Mouse (Mus musculus): ENCODE results near the gene Fbn1. TPM values are rescaled to one million over a fixed set of nuclear protein-coding genes. Genes with fewer than 3 reads are reported as not detected.

The Fbn1 gene
- 3.6 and 4.4 TPM in 2 replicates for polyA plus RNA-seq (2015; fragmentation: Nextera tagmentation; extraction: Ambion mirVana)

DNA sequence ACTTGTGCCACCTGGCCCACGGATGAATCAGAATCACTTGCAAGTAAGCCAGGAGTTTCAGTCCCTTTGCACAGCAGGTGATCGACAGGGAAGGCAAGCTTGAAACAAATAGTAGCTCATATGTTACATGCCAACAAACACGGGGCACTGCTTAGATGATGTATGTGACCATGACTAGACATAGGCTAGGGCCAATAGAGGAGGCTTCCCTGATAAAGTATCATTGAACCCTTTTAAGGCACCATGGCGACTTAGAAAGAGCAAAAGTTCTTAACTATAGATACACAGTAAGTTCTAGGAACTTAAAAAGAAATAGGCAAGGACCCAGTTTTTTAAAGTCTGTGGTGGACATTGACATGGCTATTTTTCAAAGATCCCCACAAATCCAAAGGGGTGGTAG is at the start of gene Fbn1:
Gene Fbn1 (minus strand): TSS at position 101 of the 400 bp plus-strand sequence.
- 86% methylated on average over 4 of the region's 4 CpGs for WGBS
- H3K4me3 ChIP-seq, result peak within 1 kb of the TSS; percentile 76
- no peak for ATAC-seq (ENCODE audit: low read depth)
- H3K4me2 ChIP-seq, result peak within 1 kb of the TSS; percentile 98
- no peaks in the 10 kb centered on the region for H3K9me3 ChIP-seq
- peak within 1 kb of the TSS; percentile 78 for H3K9ac ChIP-seq
- peaks cover 19% of the 10 kb centered on the region for H3K4me1 ChIP-seq (replicated peaks)
- peaks cover 36% of the 10 kb centered on the region for H3K27me3 ChIP-seq
- H3K36me3 ChIP-seq, result no peaks in the 10 kb centered on the region
- no peak within 1 kb of the TSS for H3K27ac ChIP-seq (replicated peaks)

DNA sequence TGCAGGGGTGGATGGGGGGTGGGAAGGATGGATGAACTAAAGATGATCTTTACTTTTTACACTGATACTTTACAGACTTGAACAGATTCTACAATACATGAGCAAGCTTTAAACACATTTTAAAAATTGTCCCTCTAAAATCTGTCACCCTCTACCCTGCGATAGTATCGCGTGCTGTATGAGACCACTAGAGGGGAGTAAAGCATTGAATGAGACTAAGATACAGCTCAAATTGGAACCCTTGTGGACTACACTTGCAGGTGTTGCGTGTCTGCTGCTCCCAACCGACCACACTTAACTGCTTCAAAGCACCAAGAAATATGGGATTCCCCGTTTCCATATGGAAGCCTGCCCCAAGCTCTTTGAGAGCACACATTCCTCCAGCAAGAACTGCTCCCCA is 48.0 kb upstream of the Fbn1 start:
- Histone ChIP-seq H3K9ac (no peak overlapping the region), H3K9me3 (no peaks in the 10 kb centered on the region), H3K4me1 (replicated peaks) (peaks cover 6% of the 10 kb centered on the region; the same call in 1 of the 2 replicates), H3K27me3 (no peaks in the 10 kb centered on the region), H3K4me3 (no peak overlapping the region), H3K4me2 (no peak overlapping the region), H3K36me3 (no peaks in the 10 kb centered on the region), H3K27ac (replicated peaks) (no peak overlapping the region)
- WGBS, result 76% methylated on average over 6 of the region's 6 CpGs
- no peak for ATAC-seq (ENCODE audit: low read depth)

DNA sequence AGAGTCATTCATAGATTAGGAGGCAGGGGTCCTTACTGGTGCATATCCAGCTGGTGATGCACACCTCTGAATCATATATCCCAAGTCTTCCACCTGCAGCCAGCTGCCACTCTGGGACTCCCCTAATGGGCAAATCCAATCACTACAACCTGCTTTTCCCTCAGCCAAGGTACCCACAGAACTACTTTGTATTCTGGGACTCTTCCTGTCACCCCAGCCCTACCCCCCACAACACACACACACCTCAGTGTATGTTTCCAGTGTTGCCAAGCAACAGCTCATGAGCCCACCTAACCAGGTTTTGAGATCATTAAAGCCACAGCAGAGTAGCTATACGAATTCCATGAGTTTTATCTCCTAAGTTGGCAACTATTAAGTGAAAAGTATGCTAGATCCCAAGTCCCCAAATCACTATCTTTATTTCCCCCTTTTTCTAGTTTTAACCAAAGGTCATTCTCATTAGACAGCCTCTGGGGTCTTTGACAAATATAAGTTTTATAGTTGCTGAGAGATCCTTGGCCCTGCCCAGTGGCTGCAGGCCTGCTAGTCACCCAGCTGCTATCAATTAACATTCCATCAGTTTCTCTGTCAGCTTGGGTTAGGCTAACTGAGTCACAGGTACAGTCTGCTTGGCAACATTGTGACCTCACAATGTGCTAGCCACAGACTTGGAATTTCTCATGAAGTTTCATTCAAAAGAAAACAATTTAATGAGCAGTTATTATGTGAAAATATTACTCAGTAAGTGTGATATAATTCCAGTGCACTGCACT is 41.2 kb upstream of the Fbn1 start:
- H3K4me2 ChIP-seq, result no peak overlapping the region
- no peak overlapping the region for H3K9ac ChIP-seq
- no peak overlapping the region for H3K27ac ChIP-seq (replicated peaks)
- no peaks in the 10 kb centered on the region for H3K4me1 ChIP-seq (replicated peaks)
- 76% methylated on average over 1 of the region's 1 CpGs for WGBS
- H3K36me3 ChIP-seq, result no peaks in the 10 kb centered on the region
- no peaks in the 10 kb centered on the region for H3K27me3 ChIP-seq
- H3K9me3 ChIP-seq, result peaks cover 4% of the 10 kb centered on the region; the same call in 1 of the 2 replicates
- H3K4me3 ChIP-seq, result no peak overlapping the region
- no peak for ATAC-seq (ENCODE audit: low read depth)

DNA sequence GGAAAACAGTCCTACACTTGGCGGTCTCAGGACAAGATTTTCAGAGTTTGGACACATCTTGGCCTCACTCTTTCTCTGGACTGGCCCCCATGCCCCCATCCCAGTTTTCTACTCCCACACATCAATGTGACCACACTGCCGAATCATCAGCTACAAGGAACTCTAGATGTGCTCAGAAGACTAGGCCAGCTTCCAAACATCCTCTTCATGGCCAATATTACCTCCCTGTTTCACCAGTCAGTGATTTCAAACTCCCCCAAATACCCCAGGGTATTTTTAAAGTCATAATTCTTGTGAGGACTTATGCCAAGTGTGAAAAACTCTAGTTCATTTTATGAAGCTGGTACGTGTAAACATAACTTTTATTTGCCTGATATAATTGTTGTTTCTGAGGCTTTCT is 37.2 kb upstream of the Fbn1 start:
- H3K36me3 ChIP-seq, result no peaks in the 10 kb centered on the region
- no peak overlapping the region for H3K4me2 ChIP-seq
- no peak overlapping the region for H3K9ac ChIP-seq
- no peak for ATAC-seq (ENCODE audit: low read depth)
- H3K9me3 ChIP-seq, result peaks cover 4% of the 10 kb centered on the region; the same call in 1 of the 2 replicates
- WGBS, result 90% methylated on average over 3 of the region's 3 CpGs
- no peaks in the 10 kb centered on the region for H3K27me3 ChIP-seq
- H3K27ac ChIP-seq (replicated peaks), result no peak overlapping the region
- no peaks in the 10 kb centered on the region for H3K4me1 ChIP-seq (replicated peaks)
- H3K4me3 ChIP-seq, result no peak overlapping the region

DNA sequence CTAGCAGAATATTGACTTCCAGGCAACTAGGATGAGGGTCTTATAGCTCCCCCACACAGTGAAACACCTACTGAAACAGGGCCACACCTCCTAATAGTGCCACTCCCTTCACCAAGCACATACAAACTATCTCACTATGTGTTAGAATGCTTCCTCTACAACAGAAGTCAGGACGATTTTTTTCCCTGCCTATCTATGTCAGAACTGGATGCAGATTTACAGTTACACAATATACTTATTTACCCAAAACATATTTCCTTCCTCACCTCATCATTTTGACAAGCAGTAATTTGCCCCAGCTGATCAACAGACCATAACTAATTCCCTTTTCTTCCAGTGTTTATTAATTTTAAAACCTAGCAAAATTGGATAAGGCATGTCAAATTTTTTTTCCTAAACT is 35.9 kb upstream of the Fbn1 start:
- H3K27ac ChIP-seq (replicated peaks), result no peak overlapping the region

DNA sequence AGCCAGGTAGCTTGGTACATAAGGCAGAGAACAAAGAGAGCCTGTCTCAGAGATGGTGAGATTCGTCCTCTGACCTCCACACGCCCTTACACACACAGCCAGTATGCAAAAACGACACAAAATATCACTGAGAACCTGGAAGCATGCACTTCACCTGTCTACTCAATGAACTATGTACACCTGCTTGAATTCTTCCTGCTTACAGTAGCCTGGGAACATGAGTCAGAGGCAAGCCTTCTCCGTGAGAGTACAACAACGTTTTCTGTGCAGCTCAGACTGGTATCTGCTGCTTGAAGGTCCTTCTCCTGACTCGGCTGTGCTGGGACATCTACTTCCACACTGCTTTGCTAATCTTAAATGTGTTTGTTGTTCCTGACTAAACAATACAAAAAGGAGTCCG is 33.7 kb upstream of the Fbn1 start:
- Histone ChIP-seq H3K4me2 (no peak overlapping the region), H3K9ac (no peak overlapping the region), H3K27ac (replicated peaks) (no peak overlapping the region), H3K4me3 (no peak overlapping the region), H3K27me3 (no peaks in the 10 kb centered on the region), H3K9me3 (peaks cover 4% of the 10 kb centered on the region; the same call in 1 of the 2 replicates), H3K36me3 (no peaks in the 10 kb centered on the region), H3K4me1 (replicated peaks) (no peaks in the 10 kb centered on the region)
- 81% methylated on average over 7 of the region's 7 CpGs for WGBS
- ATAC-seq (ENCODE audit: low read depth), result no peak

More for the DNA sequence above, 35.9 kb upstream of the Fbn1 start:
- Histone ChIP-seq H3K27me3 (no peaks in the 10 kb centered on the region), H3K4me3 (no peak overlapping the region), H3K9ac (no peak overlapping the region), H3K4me2 (no peak overlapping the region), H3K9me3 (peaks cover 4% of the 10 kb centered on the region; the same call in 1 of the 2 replicates), H3K36me3 (no peaks in the 10 kb centered on the region), H3K4me1 (replicated peaks) (no peaks in the 10 kb centered on the region)
- WGBS, result 81% methylated on average over 1 of the region's 1 CpGs
- no peak for ATAC-seq (ENCODE audit: low read depth)

DNA sequence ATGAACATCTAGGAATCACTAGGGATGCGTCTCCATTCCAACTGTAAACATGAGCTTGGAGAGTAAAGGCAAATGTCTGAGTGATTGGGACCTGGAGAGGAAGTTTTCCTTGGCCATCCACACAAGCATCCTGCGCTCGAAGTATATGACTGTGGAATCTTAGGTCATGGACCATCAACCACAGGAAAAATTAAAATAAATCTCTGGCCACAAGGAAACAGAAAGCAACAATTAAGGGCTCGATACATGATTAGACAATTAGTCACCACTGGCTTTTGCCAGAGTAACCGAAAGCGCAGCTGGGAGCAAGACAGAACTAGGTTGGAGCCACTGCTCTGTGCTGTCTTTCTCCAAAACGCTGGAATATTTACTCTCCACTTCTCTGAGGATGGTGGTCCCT is 32.8 kb upstream of the Fbn1 start:
- Histone ChIP-seq H3K4me2 (no peak overlapping the region), H3K4me3 (no peak overlapping the region), H3K27ac (replicated peaks) (no peak overlapping the region), H3K9ac (no peak overlapping the region), H3K4me1 (replicated peaks) (no peaks in the 10 kb centered on the region), H3K36me3 (no peaks in the 10 kb centered on the region), H3K9me3 (no peaks in the 10 kb centered on the region), H3K27me3 (no peaks in the 10 kb centered on the region)
- WGBS, result 81% methylated on average over 7 of the region's 7 CpGs
- no peak for ATAC-seq (ENCODE audit: low read depth)

DNA sequence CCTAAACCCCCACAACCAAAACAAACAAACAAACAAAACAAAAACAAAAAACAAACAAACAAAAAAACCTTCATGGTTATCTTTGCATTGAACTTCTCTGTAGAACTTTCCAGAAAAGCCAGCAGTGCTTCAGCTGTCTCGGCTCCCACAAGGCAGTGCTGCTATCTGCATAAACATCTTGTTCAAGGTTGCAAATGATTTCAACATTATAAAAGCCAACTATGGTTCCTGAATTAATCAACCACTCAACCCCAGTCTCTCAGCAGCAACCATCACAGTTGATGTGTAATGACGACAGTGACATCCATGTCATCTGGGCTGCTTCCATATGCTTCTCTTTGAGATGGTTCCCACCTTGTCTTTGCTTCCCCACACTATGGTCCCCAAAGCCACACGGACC is 31.8 kb upstream of the Fbn1 start:
- H3K36me3 ChIP-seq, result no peaks in the 10 kb centered on the region
- H3K9me3 ChIP-seq, result no peaks in the 10 kb centered on the region
- no peak overlapping the region for H3K4me2 ChIP-seq
- WGBS, result 91% methylated on average over 3 of the region's 3 CpGs
- no peak overlapping the region for H3K9ac ChIP-seq
- ATAC-seq (ENCODE audit: low read depth), result no peak
- H3K4me1 ChIP-seq (replicated peaks), result no peaks in the 10 kb centered on the region
- H3K27ac ChIP-seq (replicated peaks), result no peak overlapping the region
- no peak overlapping the region for H3K4me3 ChIP-seq
- H3K27me3 ChIP-seq, result no peaks in the 10 kb centered on the region

DNA sequence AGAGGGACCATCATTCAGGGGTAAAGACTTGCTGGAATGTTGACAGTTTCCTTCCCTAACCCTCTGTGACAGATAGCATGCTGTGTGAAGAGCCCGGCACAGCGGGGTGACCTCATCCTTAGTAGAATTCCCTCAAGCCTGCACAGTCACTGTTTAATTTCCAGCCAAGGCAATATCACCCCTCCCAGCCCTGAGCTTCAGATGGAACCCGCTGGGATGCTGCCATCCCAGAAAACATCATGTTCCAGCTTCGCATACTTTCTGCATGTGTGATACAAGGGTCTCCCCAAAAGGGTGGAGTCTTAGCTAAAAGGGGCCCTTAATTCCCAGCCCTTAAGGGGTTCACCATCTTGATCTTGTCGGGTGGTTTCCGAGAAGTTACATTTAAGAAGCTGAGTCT is 22.9 kb upstream of the Fbn1 start:
- no peak overlapping the region for H3K4me3 ChIP-seq
- no peak overlapping the region for H3K9ac ChIP-seq
- no peaks in the 10 kb centered on the region for H3K27me3 ChIP-seq
- no peak for ATAC-seq (ENCODE audit: low read depth)
- no peaks in the 10 kb centered on the region for H3K9me3 ChIP-seq
- H3K4me2 ChIP-seq, result no peak overlapping the region
- 80% methylated on average over 6 of the region's 6 CpGs for WGBS
- H3K36me3 ChIP-seq, result no peaks in the 10 kb centered on the region
- no peaks in the 10 kb centered on the region for H3K4me1 ChIP-seq (replicated peaks)
- H3K27ac ChIP-seq (replicated peaks), result no peak overlapping the region

DNA sequence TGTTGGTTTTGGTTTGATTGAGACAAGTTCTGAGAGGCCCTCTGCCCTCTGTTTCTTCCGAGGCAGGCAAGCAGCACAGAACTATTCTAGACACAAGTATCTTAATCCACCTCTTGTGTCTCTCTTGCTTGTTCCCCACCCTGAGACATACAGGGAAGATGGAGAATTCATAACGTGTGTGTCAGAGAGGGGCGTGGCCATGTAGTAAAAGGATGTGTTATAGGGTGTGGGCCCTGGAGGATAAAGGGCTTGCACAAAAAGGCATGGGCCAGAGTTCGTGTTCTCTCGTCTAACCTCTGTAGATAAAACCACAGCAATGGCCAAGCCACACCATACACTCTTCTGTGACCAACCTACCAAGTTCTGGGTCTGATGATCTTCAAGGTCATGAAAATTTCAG is 18.8 kb upstream of the Fbn1 start:
- 83% methylated on average over 5 of the region's 5 CpGs for WGBS
- H3K27me3 ChIP-seq, result no peaks in the 10 kb centered on the region
- H3K9ac ChIP-seq, result no peak overlapping the region
- no peaks in the 10 kb centered on the region for H3K9me3 ChIP-seq
- no peaks in the 10 kb centered on the region for H3K36me3 ChIP-seq
- no peak for ATAC-seq (ENCODE audit: low read depth)
- H3K27ac ChIP-seq (replicated peaks), result no peak overlapping the region
- no peak overlapping the region for H3K4me3 ChIP-seq
- H3K4me1 ChIP-seq (replicated peaks), result no peaks in the 10 kb centered on the region
- no peak overlapping the region for H3K4me2 ChIP-seq

DNA sequence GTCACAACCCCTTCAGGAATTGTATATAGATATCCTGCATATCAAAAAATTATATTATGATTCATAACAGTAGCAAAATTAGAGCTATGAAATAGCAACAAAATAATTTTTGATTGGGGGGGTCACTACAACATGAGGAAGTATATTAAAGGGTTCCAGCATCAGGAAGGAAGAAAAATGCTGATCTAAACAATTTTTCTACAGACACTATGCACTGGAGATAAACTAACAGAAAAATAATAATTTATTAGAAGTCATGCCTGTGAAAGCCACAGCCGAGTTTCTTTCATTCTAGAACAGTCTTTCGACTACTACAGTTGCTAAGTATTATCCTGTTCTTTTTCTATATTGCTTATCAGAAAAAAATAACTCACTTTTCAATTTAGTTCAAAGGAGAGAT is 17.7 kb upstream of the Fbn1 start:
- Histone ChIP-seq H3K27me3 (no peaks in the 10 kb centered on the region), H3K4me3 (no peak overlapping the region), H3K27ac (replicated peaks) (no peak overlapping the region), H3K36me3 (no peaks in the 10 kb centered on the region), H3K4me2 (no peak overlapping the region), H3K9ac (no peak overlapping the region), H3K4me1 (replicated peaks) (no peaks in the 10 kb centered on the region), H3K9me3 (no peaks in the 10 kb centered on the region)
- 84% methylated on average over 2 of the region's 2 CpGs for WGBS
- no peak for ATAC-seq (ENCODE audit: low read depth)

DNA sequence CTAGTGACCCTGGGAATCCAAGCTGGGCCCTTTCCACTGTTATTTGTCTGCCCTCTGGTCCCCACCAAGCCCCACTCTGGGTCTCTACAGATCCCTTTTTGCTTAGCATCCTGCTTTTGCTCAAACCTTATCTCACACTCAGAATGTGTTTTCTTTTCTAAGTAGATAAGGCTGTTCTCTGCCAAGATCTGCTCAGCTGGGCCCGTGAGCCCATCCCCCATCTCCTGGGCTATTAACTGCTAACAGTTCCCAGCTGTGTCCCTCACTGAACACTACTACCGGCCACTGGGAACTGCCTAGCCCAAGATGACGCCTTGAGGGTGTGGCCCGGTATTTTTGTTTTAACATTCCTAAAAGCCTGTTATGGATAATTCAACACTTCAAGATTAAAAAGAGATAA is 8.8 kb upstream of the Fbn1 start:
- Histone ChIP-seq H3K4me2 (no peak overlapping the region), H3K9ac (no peak overlapping the region), H3K36me3 (no peaks in the 10 kb centered on the region), H3K4me3 (no peak overlapping the region), H3K27ac (replicated peaks) (no peak overlapping the region), H3K4me1 (replicated peaks) (peaks cover 5% of the 10 kb centered on the region), H3K9me3 (no peaks in the 10 kb centered on the region), H3K27me3 (no peaks in the 10 kb centered on the region)
- WGBS, result 17% methylated on average over 4 of the region's 4 CpGs
- no peak for ATAC-seq (ENCODE audit: low read depth)

All from neural tube, embryonic 13.5 days (tissue).